In genomic region chr5:36938021-36938420, GRCm38 (mm10) we compare ENCODE assay signal across 18 mouse cellular contexts. TPM values are rescaled to one million over a fixed set of nuclear protein-coding genes. Genes with fewer than 3 reads are reported as not detected.
DNase-seq lines count a peak whose midpoint lies in the region; ATAC-seq lines count a peak whose summit lies in the region.
"Had no signal": no experiment of that assay in that cellular context is flagged by ENCODE, and none has a peak within 500 bp of the region (broad histone marks: within the 10 kb centered on the region; RNA-seq: fewer than 3 reads in every experiment).

No protein-coding gene starts in this region.

- H3K27me3 ChIP-seq in midbrain, embryonic 11.5 days (ENCODE audit: control insufficient read depth, insufficient read depth, low read length): no peaks in the 10 kb centered on the region
- no peaks in the 10 kb centered on the region for H3K27me3 ChIP-seq in midbrain, embryonic 16.5 days (ENCODE audit: control insufficient read depth, insufficient read depth, low read depth, low read length)

- H3K36me3 ChIP-seq in midbrain, embryonic 11.5 days (ENCODE audit: control insufficient read depth, insufficient read depth, low read length): no peaks in the 10 kb centered on the region
- H3K36me3 ChIP-seq in midbrain, embryonic 16.5 days (ENCODE audit: control insufficient read depth, insufficient read depth, low read length): no peaks in the 10 kb centered on the region
- H3K36me3 ChIP-seq: G1E had no signal

- H3K9me3 ChIP-seq in midbrain, embryonic 11.5 days (ENCODE audit: control insufficient read depth, low read length): no peaks in the 10 kb centered on the region
- no peaks in the 10 kb centered on the region for H3K9me3 ChIP-seq in midbrain, embryonic 16.5 days (replicated peaks; ENCODE audit: control insufficient read depth, low read length, poor library complexity, severe bottlenecking)

- no peak for ATAC-seq in midbrain, embryonic 11.5 days (ENCODE audit: low FRiP score)
- no peak for ATAC-seq in midbrain, embryonic 16.5 days
- ATAC-seq: activated CD4-positive, CD25-positive, alpha-beta regulatory T cell, adult 4 months; CD4-positive, CD25-positive, alpha-beta regulatory T cell, adult 4 months; Patski had no signal

- H3K27ac ChIP-seq in midbrain, embryonic 11.5 days (ENCODE audit: low read depth, low read length): no peak overlapping the region
- no peak overlapping the region for H3K27ac ChIP-seq in midbrain, embryonic 16.5 days (ENCODE audit: low read length)

- no peak overlapping the region for H3K4me3 ChIP-seq in midbrain, embryonic 11.5 days (ENCODE audit: low read depth, low read length)
- no peak overlapping the region for H3K4me3 ChIP-seq in midbrain, embryonic 16.5 days (ENCODE audit: low read depth, low read length)

- H3K9ac ChIP-seq in midbrain, embryonic 11.5 days (ENCODE audit: low read length): no peak overlapping the region
- H3K9ac ChIP-seq in midbrain, embryonic 16.5 days (ENCODE audit: low read depth, low read length): no peak overlapping the region

- H3K4me1 ChIP-seq in midbrain, embryonic 11.5 days (ENCODE audit: control insufficient read depth, insufficient read depth, low read length): peaks cover 2% of the 10 kb centered on the region; the same call in 1 of the 2 replicates
- peaks cover 19% of the 10 kb centered on the region for H3K4me1 ChIP-seq in midbrain, embryonic 16.5 days (ENCODE audit: control insufficient read depth, insufficient read depth, low read length)

- 88% methylated on average over 5 of the region's 5 CpGs for WGBS in midbrain, embryonic 11.5 days
- 92% methylated on average over 5 of the region's 5 CpGs for WGBS in midbrain, embryonic 16.5 days

- DNase-seq in cerebellum, adult 9-11 months: peak; percentile 40
- no peak for DNase-seq in cerebellum, postnatal 10 days
- DNase-seq in midbrain, embryonic 11.5 days (ENCODE audit: low spot score, missing footprints): peak; percentile 64
- DNase-seq: adrenal gland, adult 2 months; adrenal gland, adult 8-10 months; adrenal gland, postnatal 10 days; adrenal gland, postnatal 14 days; adrenal gland, postnatal 25 days; adrenal gland, postnatal 36 days; B cell, adult 2 months; cerebellum, adult 11 months; cerebellum, adult 11-12 months; cerebellum, adult 18-20 months had no signal

- no peak overlapping the region for H3K4me2 ChIP-seq in midbrain, embryonic 11.5 days
- no peak overlapping the region for H3K4me2 ChIP-seq in midbrain, embryonic 16.5 days (ENCODE audit: low read length)

RNA-seq across cellular contexts. Expression of gene Wfs1, which starts 51.0 kb away (rescaled TPM):
- 6.4 and 7.0 TPM in 2 replicates for polyA plus RNA-seq in midbrain, embryonic 11.5 days (2014; fragmentation: Nextera tagmentation; extraction: Ambion mirVana)
- polyA plus RNA-seq in midbrain, embryonic 16.5 days (2015; fragmentation: Nextera tagmentation; extraction: Ambion mirVana): 10.3 and 11.1 TPM in 2 replicates

Comparison
In these comparisons a context has a peak if more than half of its experiments do, and no peak if none do; other contexts are left out.
1. DNase-seq: peak in cerebellum, adult 9-11 months (single experiment) and midbrain, embryonic 11.5 days (single experiment); none in cerebellum, postnatal 10 days (0 of 2).